Mouse (Mus musculus) hematopoietic stem cell, adult 5-6 weeks (primary cell): Measurements from ENCODE around the gene Psmd9. TPM values are rescaled to one million over a fixed set of nuclear protein-coding genes. Genes with fewer than 3 reads are reported as not detected.
A peak's percentile ranks its signal among the peaks of the same experiment; 100 is the strongest.

Experiments
- ATAC-seq, 2 experiments: fragments of 125-278 bp in 1 of 2; replicated peaks in 1 of 2; 2 replicates each; pipeline ENCODE4 v1.8.0; 2016 to 2017; ENCODE audit warnings: inconsistent platforms in 2 of 2, mild to moderate bottlenecking in 2 of 2, moderate number of reproducible peaks in 2 of 2, low read depth in 1 of 2, moderate TSS enrichment in 1 of 2; ENCODE audit not compliant: low FRiP score in 2 of 2, poor library complexity in 2 of 2, severe bottlenecking in 2 of 2, insufficient read depth in 1 of 2, low TSS enrichment in 1 of 2
- total RNA-seq: library from RNA; stranded (forward); fragments of 172-1452, 232-1000 nt; gene quantifications from 2 replicates; pipeline ENCODE4 v1.2.3, GENCODE M21; 2017

Psmd9 gene
- total RNA-seq, 1 experiment from 2014 or later = 21.0 TPM

DNA sequence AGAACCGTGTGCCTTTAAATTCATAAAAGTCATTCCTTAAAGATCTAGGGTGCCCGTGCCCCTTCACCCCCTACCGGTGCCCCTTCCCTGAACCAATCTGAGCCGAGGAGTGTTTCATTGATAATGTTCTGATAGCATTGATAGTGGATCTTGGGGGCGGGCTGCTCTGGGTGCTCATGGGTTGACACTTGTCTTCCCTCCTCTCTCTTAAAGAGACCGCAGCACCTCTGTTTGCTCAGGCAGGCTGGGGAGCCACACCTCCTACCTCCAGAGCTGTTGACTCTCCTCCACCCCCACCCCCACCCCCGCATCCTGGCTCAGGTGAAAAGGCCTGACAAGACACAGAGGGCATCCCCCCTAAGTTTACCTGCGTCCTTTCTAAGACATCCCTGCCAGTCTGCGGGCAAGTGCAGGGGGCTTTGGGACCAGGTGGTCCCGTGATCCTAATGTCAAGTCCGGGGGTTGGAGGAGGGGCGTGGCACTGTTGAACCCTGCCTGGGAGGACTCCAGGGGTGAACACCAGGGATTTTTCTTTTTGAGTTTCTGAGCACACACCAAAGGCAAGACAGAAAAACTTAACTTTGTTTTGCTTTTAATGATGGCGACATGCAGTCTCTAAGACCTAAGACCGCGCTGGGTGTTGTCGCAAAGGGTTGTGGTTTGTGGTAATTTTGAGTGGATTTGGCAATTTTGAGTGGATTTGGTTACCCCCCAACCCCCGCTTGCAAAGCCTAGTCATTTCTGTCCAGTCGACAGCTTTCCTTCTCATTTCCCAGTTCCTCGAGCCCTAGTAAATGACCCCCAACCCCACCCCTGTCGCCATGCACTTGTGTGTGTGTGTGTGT is 24.2 kb upstream of the Psmd9 start:
- ATAC-seq = no peak

GRCm38 (mm10) chr5:123146357-123146756 is 22.9 kb upstream of the Psmd9 start:
- no peak for ATAC-seq

DNA sequence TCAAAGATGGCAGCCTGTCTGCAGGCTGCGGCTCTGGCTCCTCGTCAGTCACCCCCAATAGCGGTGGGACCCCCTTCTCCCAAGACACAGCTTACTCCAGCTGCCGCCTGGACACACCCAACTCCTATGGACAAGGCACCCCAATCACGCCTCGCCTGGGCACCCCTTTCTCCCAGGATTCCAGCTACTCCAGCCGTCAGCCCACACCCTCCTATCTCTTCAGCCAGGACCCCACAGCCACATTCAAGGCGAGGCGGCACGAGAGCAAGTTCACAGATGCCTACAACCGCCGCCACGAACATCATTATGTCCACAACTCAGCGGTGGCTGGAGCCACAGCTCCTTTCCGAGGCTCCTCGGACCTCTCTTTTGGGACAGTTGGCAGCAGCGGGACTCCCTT is 21.6 kb upstream of the Psmd9 start:
- no peak for ATAC-seq

GRCm38 (mm10) chr5:123148073-123148722 is 21.0 kb upstream of the Psmd9 start:
- ATAC-seq = no peak

DNA sequence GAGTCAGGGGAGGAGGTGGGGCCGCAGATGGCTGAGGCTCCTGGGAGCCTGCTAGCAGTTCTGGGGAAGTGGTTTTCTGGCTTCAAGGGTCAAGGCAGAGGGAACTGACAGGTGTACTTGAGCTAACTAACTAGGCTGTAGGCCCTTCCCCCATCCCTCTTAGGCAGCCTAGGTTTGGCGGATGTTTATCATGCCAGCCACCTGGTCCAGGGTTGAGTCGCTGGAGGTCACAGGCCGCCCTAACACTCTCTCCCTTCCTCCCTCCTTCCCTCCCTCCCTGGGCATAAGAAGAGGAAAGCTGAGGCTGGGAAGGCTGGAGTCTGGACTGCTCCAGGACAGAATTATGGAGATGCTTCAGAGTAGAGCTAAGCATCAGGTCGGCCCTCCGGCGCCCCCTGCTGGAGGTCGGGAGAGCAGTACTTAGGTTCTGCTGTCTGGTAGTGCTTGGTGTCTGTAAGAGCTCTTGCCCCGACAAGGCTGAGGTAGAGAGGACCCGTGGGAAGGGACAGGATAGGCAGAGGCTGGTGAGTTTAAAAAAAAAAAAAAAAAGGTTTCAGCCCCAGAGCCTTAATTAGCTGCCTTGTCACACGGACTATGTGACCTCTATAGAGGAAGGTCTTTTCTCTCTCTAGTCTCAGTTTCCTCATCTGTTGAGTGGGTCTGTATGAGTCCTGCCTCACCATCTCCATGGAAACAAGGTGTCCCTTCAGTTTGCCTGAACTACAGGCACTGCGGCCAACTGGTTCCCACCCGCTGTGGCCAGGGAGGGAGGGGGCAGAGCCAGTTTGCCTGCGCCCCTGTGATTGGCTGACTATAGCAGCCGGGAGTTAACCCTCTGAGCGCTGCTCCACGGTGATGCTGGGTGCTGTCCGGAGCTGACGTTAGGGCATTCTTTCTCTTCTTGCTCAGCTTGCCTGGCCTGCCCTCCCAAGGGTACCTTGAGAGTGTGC is 19.5 kb upstream of the Psmd9 start:
- peak; percentile 50 to 57 for ATAC-seq

DNA sequence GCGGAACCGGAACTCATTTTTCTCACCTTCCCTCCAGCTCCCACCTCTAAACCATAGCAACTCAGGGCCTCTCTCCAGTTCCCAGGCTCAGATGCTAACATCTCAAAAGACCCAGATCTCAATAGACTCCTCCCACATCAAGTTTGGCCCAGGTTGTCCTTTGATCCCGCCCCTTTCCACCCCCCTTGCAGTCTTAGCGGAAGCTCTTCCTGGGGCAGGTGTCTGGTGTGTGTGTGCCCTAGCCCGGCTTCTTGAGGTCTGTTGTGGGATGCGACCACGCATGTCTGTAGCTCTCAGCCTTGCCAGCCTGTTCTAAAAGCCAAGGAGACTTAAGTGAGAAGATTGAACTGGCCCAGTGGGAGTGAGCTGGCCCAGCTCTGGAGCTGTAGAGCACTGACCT is 18.6 kb upstream of the Psmd9 start:
- ATAC-seq = 0 out of 4 replicates have a peak, but pooled peaks of 1 of the 2 experiments have one; percentile 0

DNA sequence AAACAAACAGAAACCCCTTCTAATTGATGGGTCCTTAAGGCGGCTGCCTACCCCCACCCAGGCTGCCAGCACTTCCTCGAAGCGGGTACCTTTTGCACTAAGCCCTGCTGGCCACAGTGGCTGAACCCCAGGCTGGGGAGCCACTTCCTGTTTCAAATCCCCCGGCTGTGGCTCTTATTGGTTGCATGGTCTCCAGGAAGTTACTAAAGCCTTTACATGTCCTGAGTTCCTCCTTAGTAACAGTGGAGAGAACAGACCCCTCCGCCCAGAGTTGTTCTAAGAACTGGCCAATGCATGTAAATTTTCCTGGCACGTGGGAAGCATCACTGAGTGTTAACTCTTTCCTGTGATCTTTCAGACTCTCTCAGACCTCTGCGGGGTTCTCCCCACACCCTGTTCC is 18.1 kb upstream of the Psmd9 start:
- ATAC-seq = peak; percentile 79 to 87

DNA sequence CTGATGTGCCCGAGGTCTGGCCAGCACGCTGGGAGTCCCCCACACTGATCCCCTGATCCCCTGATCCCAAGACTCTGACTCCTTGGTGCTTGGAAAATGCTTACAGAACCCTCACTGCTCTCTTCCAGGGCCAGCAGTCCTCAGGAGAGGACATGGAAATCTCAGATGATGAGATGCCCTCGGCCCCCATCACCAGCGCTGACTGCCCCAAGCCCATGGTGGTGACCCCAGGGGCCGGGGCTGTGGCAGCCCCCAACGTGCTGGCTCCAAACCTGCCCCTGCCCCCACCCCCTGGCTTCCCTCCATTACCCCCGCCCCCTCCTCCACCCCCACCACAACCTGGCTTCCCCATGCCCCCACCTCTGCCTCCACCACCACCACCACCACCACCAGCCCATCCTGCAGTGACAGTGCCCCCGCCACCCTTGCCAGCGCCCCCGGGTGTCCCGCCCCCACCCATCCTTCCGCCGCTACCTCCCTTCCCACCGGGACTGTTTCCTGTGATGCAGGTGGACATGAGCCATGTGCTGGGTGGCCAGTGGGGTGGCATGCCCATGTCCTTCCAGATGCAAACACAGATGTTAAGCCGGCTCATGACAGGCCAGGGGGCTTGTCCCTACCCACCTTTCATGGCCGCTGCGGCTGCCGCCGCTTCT is 17.4 kb upstream of the Psmd9 start:
- ATAC-seq = no peak

DNA sequence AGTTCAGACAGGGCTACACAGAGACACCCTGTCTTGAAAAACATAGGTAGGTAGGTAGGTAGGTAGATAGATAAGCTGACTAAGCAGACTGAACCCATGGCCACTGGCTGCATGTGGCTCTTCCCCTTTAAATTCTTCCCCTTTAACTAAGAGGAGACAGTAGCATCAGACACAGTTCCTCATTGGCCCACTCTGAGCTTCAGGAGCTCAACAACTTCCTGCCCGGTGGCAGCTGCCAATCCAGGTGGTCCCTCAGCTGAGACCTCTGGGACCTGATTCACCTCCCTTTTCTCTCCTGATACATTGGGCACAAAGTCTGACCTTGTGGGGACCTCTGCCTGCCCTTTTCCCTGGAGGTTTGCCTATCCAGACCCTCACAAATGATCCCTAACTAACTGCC is 16.3 kb upstream of the Psmd9 start:
- no peak for ATAC-seq

DNA sequence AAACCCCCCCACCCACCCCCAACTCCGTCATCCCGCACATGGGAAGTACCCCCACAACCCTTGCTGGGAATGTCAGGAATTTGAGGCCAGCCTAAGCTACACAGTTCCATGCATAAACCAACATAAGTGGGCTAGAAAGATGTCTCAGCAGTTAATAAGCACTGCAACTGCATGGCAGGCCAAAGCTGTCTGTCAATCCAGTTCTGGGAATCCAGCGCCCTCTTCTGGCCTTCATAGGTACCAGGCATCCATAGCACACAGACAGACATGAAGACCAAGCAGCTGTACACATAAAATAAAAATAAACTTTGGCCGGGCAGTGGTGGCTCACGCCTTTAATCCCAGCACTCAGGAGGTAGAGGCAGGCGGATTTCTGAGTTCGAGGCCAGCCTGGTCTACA is 13.8 kb upstream of the Psmd9 start:
- peak; percentile 50 to 53 for ATAC-seq

DNA sequence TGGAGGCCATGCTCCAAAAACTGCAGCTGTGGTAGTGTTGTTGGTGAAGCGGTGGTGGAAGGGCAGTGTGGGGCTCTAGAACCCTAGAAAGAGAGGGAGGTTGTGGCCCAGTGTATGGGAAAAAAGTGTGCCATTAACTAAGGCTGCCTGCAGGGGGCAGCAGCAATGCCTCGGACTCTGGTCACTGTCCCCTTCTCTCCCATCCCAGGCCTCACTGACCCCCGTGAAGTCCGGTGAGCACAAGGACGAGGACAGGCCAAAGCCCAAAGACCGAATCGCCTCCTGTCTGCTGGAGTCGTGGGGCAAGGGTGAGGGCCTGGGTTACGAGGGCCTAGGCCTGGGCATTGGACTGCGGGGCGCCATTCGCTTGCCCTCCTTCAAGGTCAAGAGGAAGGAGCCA is 12.4 kb upstream of the Psmd9 start:
- no peak for ATAC-seq

DNA sequence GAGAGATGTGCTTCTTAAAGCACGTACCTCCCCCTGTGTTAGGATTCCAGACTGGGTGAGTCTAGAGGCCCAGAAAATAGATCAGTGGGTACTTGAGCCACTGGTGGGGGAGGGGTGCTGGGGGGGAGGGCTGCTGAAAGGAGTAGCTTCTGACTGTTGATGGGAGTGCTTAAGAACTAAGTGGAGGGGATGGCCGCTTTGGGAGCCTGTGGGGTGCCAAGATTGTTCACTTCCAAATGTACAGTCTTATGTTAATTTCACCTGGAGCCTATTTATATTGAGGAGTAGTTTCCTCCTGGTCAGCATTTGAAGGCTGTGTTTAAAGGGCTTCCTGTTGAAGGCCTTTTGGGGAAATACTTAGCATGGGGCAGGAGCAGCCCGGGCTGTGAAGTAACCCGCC is 11.2 kb upstream of the Psmd9 start:
- no peak for ATAC-seq

GRCm38 (mm10) chr5:123159446-123159845 is 9.8 kb upstream of the Psmd9 start:
- no peak for ATAC-seq

DNA sequence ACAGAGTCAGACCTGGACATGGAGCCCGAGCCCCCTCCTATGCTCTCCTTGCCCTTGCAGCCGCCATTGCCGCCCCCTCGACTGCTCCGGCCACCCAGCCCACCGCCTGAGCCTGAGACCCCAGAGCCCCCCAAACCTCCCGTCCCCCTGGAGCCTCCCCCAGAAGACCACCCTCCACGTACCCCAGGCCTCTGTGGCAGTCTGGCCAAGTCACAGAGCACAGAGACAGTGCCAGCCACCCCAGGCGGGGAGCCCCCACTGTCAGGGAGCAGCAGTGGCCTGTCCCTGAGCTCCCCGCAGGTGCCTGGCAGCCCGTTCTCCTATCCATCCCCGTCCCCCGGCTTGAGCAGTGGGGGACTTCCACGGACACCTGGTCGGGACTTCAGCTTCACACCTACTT is 9.3 kb upstream of the Psmd9 start:
- ATAC-seq = no peak

DNA sequence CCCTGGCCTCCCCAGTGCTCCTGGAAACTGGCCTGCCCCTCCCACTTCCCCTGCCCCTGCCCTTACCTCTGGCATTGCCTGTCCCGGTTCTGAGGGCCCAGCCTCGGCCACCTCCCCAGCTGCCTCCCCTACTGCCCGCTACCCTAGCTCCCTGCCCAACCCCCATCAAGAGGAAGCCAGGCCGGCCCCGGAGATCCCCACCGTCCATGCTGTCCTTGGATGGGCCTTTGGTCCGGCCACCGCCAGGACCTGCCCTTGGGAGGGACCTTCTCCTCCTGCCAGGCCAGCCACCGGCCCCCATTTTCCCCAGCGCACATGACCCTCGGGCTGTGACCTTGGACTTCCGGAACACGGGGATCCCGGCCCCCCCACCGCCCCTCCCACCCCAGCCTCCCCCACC is 8.9 kb upstream of the Psmd9 start:
- no peak for ATAC-seq

DNA sequence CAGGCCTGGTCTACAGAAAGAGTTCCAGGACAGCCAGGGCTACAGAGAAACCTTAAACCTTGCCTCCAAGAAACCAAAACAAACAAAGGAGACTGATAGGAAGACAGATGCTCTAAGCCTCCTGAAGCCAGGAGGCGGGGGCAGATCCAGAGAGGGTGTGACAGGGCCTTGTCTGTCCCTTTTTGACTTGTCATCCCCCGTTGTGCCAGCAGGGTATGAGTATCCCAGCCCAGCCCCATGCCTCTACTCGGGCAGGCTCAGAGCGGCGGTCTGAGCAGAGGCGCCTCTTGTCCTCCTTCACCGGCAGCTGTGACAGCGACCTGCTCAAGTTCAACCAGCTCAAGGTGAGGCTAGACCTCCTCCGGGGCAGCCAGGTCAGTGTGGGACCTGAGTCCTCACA is 6.3 kb upstream of the Psmd9 start:
- ATAC-seq = no peak

GRCm38 (mm10) chr5:123166437-123166836 is 2.8 kb upstream of the Psmd9 start:
- no peak for ATAC-seq
